Mouse (Mus musculus) heart, embryonic 11.5 days (tissue): Measurements from ENCODE around the gene Kif21b. TPM values are rescaled to one million over a fixed set of nuclear protein-coding genes. Genes with fewer than 3 reads are reported as not detected.

Experiments used
- ATAC-seq: fragments of 200-750 bp; cut with Nextera tagmentation; replicated peaks from 2 replicates; pipeline ENCODE4 v1.8.0; 2017; ENCODE audit warnings: moderate library complexity; ENCODE audit not compliant: insufficient number of reproducible peaks, low FRiP score, low TSS enrichment
- H3K27ac ChIP-seq: fragments of 300-500 bp; sonication (generic); 2 replicates; pipeline ENCODE4 v1.5.1; 2014; ENCODE audit warnings: mild to moderate bottlenecking, low read depth, low read length
- H3K27me3 ChIP-seq: fragments of 300-500 bp; sonication (generic); 2 replicates; pipeline ENCODE4 v1.6.1; 2014; ENCODE audit warnings: mild to moderate bottlenecking, low read length, mixed read lengths; ENCODE audit not compliant: control insufficient read depth, insufficient read depth
- H3K36me3 ChIP-seq: fragments of 300-500 bp; sonication (generic); 2 replicates; pipeline ENCODE4 v1.6.1; 2014; ENCODE audit warnings: mild to moderate bottlenecking, low read length, moderate library complexity, mixed read lengths; ENCODE audit not compliant: control insufficient read depth, insufficient read depth
- H3K4me1 ChIP-seq: fragments of 300-500 bp; sonication (generic); 2 replicates; pipeline ENCODE4 v1.6.1; 2014; ENCODE audit warnings: low read length; ENCODE audit not compliant: control insufficient read depth, insufficient read depth
- H3K4me2 ChIP-seq: fragments of 300-500 bp; sonication (generic); 2 replicates; pipeline ENCODE4 v1.6.1; 2014; ENCODE audit warnings: mild to moderate bottlenecking, moderate library complexity
- H3K4me3 ChIP-seq: fragments of 300-500 bp; sonication (generic); 2 replicates; pipeline ENCODE4 v1.5.1; 2014; ENCODE audit warnings: low read depth, low read length
- H3K9ac ChIP-seq: fragments of 300-500 bp; sonication (generic); 2 replicates; pipeline ENCODE4 v1.6.1; 2014; ENCODE audit warnings: mild to moderate bottlenecking, low read depth, low read length, moderate library complexity
- H3K9me3 ChIP-seq: fragments of 300-500 bp; sonication (generic); replicated peaks from 2 replicates; pipeline ENCODE4 v1.6.1; 2016; ENCODE audit warnings: low read length; ENCODE audit not compliant: control insufficient read depth
- WGBS: fragments of 180-500 bp; shearing (Covaris S2); extraction: QIAGEN DNeasy Blood & Tissue Kit; methylation state at CpG from one replicate; pipeline ENCODE4 v1.1.7; 2014; ENCODE audit not compliant: insufficient replicate concordance; 5-methylcytosine and 5-hydroxymethylcytosine counted together
- polyA plus RNA-seq: library from polyadenylated mRNA; unstranded; fragments of >200 nt; fragmentation: Nextera tagmentation; extraction: Ambion mirVana; gene quantifications from 2 replicates; pipeline ENCODE4 v1.2.1, GENCODE M21; 2014

Kif21b gene
- polyA plus RNA-seq, 1 experiment from 2014 or later = 3.9 TPM

GRCm38 (mm10) chr1:136103696-136104095 is 27.5 kb upstream of the Kif21b start:
- Histone ChIP-seq H3K4me2 (no peak overlapping the region), H3K27ac (no peak overlapping the region), H3K9ac (no peak overlapping the region), H3K27me3 (no peaks in the 10 kb centered on the region), H3K9me3 (no peaks in the 10 kb centered on the region), H3K4me1 (peaks cover 17% of the 10 kb centered on the region; the same call in 1 of the 2 replicates), H3K36me3 (no peaks in the 10 kb centered on the region), H3K4me3 (no peak overlapping the region)
- 79% methylated on average over 7 of the region's 7 CpGs for WGBS
- ATAC-seq = no peak

- Histone ChIP-seq H3K36me3 (no peaks in the 10 kb centered on the region), H3K27me3 (no peaks in the 10 kb centered on the region), H3K4me1 (peaks cover 17% of the 10 kb centered on the region; the same call in 1 of the 2 replicates), H3K9ac (no peak overlapping the region), H3K4me3 (no peak overlapping the region), H3K27ac (no peak overlapping the region), H3K9me3 (no peaks in the 10 kb centered on the region), H3K4me2 (no peak overlapping the region)
- WGBS = 37% methylated on average over 4 of the region's 4 CpGs
- no peak for ATAC-seq
Observed at GRCm38 (mm10) chr1:136104741-136105140, 26.4 kb upstream of the Kif21b start.

GRCm38 (mm10) chr1:136109464-136109863 is 21.7 kb upstream of the Kif21b start:
- H3K27me3 ChIP-seq = no peaks in the 10 kb centered on the region
- peaks cover 10% of the 10 kb centered on the region; the same call in 1 of the 2 replicates for H3K4me1 ChIP-seq
- no peak overlapping the region for H3K4me2 ChIP-seq
- H3K27ac ChIP-seq = no peak overlapping the region
- no peaks in the 10 kb centered on the region for H3K36me3 ChIP-seq
- WGBS = 63% methylated on average over 2 of the region's 2 CpGs
- H3K9me3 ChIP-seq = no peaks in the 10 kb centered on the region
- no peak overlapping the region for H3K4me3 ChIP-seq
- H3K9ac ChIP-seq = no peak overlapping the region
- no peak for ATAC-seq

- ATAC-seq = no peak
- WGBS = 14% methylated on average over 3 of the region's 3 CpGs
Observed at GRCm38 (mm10) chr1:136116183-136116582, 15.0 kb upstream of the Kif21b start.

GRCm38 (mm10) chr1:136117069-136117468 is 14.1 kb upstream of the Kif21b start:
- 81% methylated on average over 9 of the region's 9 CpGs for WGBS
- Histone ChIP-seq H3K9ac (no peak overlapping the region), H3K27me3 (peaks cover 4% of the 10 kb centered on the region; the same call in 1 of the 2 replicates), H3K4me1 (peaks cover 11% of the 10 kb centered on the region), H3K27ac (no peak overlapping the region), H3K36me3 (no peaks in the 10 kb centered on the region), H3K4me3 (no peak overlapping the region), H3K4me2 (no peak overlapping the region), H3K9me3 (no peaks in the 10 kb centered on the region)
- no peak for ATAC-seq

More at GRCm38 (mm10) chr1:136116183-136116582, 15.0 kb upstream of the Kif21b start:
- no peak overlapping the region for H3K4me2 ChIP-seq
- no peaks in the 10 kb centered on the region for H3K9me3 ChIP-seq
- H3K36me3 ChIP-seq = no peaks in the 10 kb centered on the region
- no peak overlapping the region for H3K27ac ChIP-seq
- H3K9ac ChIP-seq = no peak overlapping the region
- H3K4me1 ChIP-seq = peaks cover 11% of the 10 kb centered on the region
- H3K27me3 ChIP-seq = peaks cover 4% of the 10 kb centered on the region; the same call in 1 of the 2 replicates
- no peak overlapping the region for H3K4me3 ChIP-seq

GRCm38 (mm10) chr1:136118875-136119274 is 12.3 kb upstream of the Kif21b start:
- 40% methylated on average over 8 of the region's 8 CpGs for WGBS
- no peak overlapping the region for H3K9ac ChIP-seq
- no peak overlapping the region for H3K4me2 ChIP-seq
- no peaks in the 10 kb centered on the region for H3K36me3 ChIP-seq
- H3K4me3 ChIP-seq = no peak overlapping the region
- ATAC-seq = no peak
- peaks cover 4% of the 10 kb centered on the region; the same call in 1 of the 2 replicates for H3K27me3 ChIP-seq
- peaks cover 11% of the 10 kb centered on the region for H3K4me1 ChIP-seq
- H3K27ac ChIP-seq = no peak overlapping the region
- no peaks in the 10 kb centered on the region for H3K9me3 ChIP-seq

- H3K36me3 ChIP-seq = no peaks in the 10 kb centered on the region
- H3K4me2 ChIP-seq = no peak overlapping the region
- H3K9ac ChIP-seq = no peak overlapping the region
- peaks cover 4% of the 10 kb centered on the region; the same call in 1 of the 2 replicates for H3K27me3 ChIP-seq
- no peaks in the 10 kb centered on the region for H3K9me3 ChIP-seq
- peaks cover 17% of the 10 kb centered on the region for H3K4me1 ChIP-seq
- H3K4me3 ChIP-seq = no peak overlapping the region
- 88% methylated on average over 7 of the region's 7 CpGs for WGBS
- ATAC-seq = no peak
- H3K27ac ChIP-seq = no peak overlapping the region
Observed at GRCm38 (mm10) chr1:136119571-136120262, 11.5 kb upstream of the Kif21b start.

GRCm38 (mm10) chr1:136120263-136120603 is 11.0 kb upstream of the Kif21b start:
- ATAC-seq = no peak
- no peak overlapping the region for H3K27ac ChIP-seq
- WGBS = 18% methylated on average over 1 of the region's 1 CpGs
- H3K4me1 ChIP-seq = peaks cover 17% of the 10 kb centered on the region
- H3K4me2 ChIP-seq = no peak overlapping the region
- H3K9me3 ChIP-seq = no peaks in the 10 kb centered on the region
- peaks cover 4% of the 10 kb centered on the region; the same call in 1 of the 2 replicates for H3K27me3 ChIP-seq
- H3K36me3 ChIP-seq = no peaks in the 10 kb centered on the region
- H3K9ac ChIP-seq = no peak overlapping the region
- H3K4me3 ChIP-seq = no peak overlapping the region

- H3K4me1 ChIP-seq = peaks cover 17% of the 10 kb centered on the region
- no peak for ATAC-seq
- 49% methylated on average over 6 of the region's 6 CpGs for WGBS
Observed at GRCm38 (mm10) chr1:136120785-136121184, 10.4 kb upstream of the Kif21b start.

More at GRCm38 (mm10) chr1:136120785-136121184, 10.4 kb upstream of the Kif21b start:
- no peak overlapping the region for H3K27ac ChIP-seq
- no peak overlapping the region for H3K4me3 ChIP-seq
- no peak overlapping the region for H3K9ac ChIP-seq
- H3K9me3 ChIP-seq = no peaks in the 10 kb centered on the region
- no peak overlapping the region for H3K4me2 ChIP-seq
- no peaks in the 10 kb centered on the region for H3K36me3 ChIP-seq
- H3K27me3 ChIP-seq = peaks cover 4% of the 10 kb centered on the region; the same call in 1 of the 2 replicates
